Mouse (Mus musculus) adrenal gland (tissue): Measurements from ENCODE around the gene Tbc1d30.

ENCODE experiments used
- intact Hi-C: fragments of 180-260 bp; cut with DNase I; formaldehyde crosslinking; loops from one replicate; pipeline ENCODE4 v1.15.1; 2025

Tbc1d30 gene

DNA sequence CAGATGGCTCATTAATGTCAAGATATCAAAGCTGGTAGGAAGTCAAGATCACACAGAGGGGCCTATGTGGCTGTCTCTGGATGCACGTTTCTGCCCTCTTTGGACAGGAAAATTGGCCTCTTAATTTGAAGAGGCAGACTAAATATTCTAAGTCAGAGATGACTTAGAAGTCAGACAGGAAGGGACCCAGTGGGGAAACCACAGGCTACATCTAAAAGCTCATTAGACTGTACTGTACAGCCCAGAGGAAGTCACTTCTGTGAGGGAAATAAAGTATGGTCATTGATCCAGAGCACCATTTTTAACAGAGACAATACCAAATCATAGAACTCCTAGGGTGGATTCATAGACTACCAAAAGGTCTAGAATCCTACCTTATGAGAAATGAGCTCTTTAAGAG is 76.1 kb downstream of the Tbc1d30 start:
- intact Hi-C loops = no loop called here

- intact Hi-C loops = no loop called here
Observed at GRCm38 (mm10) chr10:121271002-121271401, 80.1 kb downstream of the Tbc1d30 start.

DNA sequence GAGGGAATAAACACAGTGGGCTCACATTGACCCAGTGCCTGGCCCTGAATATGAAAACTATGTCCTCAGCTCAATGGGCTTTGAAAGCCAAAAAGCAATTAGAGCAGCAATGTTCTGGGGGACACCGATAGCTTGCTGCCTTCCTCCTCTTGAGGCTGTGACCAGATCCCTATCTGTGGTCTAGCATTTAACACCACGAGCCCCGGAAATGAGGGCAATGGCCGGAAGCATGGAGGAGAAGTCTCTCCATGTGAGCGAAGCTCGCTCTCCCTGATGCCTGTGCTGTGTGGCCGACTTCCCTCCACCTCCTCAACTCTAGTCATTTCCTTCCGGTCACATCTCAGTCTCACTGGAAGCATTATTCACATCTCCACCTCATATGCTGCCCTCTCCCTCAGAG is 82.3 kb downstream of the Tbc1d30 start:
- intact Hi-C loops = no loop called here

- intact Hi-C loops = no loop called here
Observed at GRCm38 (mm10) chr10:121264204-121264575, 86.9 kb downstream of the Tbc1d30 start.

GRCm38 (mm10) chr10:121263520-121264203 is 87.4 kb downstream of the Tbc1d30 start:
- intact Hi-C loops = no loop called here

DNA sequence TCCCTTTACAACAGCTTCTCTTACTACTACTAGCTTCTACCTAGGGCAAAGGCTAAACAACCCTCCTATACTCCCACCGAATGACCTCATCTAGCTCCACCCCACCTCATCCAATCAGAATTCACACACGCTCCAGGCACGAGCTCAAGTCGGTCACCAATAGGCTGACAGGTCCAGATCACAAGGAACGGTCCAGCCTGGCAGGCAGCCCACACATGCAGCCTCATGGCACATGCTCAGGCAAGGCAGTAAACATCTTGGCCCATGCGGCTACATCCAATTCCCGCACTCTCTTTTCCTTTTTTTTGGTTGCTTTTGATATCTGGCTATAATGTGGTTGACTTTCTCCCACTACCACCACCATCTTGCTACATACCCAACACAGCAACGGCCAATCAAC is 88.9 kb downstream of the Tbc1d30 start:
- intact Hi-C loops = no loop called here

DNA sequence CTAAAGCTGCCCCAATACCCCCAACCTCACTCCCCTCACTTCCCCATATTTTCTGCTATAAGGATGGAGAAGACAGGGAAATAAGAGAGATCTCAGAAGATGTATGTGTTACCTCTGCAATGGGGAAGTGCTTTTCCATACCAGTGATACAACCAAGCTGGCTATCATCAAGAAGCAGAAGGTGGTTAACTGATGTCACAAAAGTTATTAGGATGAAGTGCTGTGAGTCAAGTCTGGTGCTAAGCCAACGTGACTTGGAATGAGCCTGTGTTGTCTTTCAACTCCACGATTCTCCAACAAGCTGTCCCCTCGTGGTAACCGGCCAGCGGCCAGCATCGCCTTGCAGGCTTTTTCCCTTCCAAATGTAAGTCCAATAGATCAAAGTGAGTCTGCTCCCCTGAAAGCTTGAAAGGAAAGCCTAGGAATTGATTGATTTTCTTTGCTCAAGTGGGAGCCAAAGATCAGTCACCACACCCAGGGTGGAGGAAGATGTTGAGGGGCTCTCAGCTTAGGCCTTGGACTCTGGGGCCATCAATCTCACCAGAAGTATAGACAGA is 90.0 kb downstream of the Tbc1d30 start:
- intact Hi-C loops = no loop called here

GRCm38 (mm10) chr10:121256115-121256825 is 94.8 kb downstream of the Tbc1d30 start:
- intact Hi-C loops = loop anchor here (5.0 to 10.0 kb wide), 2 partner anchors 224 to 1011 kb away; partner anchors contain the start of gene Wif1

- intact Hi-C loops = loop anchor here (5.0 to 10.0 kb wide), 2 partner anchors 223 to 1011 kb away; partner anchors contain the start of gene Wif1
Observed at GRCm38 (mm10) chr10:121255465-121255864, 95.6 kb downstream of the Tbc1d30 start.

- intact Hi-C loops = loop anchor here (10.0 kb wide), 1 partner anchor 1010 kb away; no protein-coding TSS in a partner anchor
Observed at GRCm38 (mm10) chr10:121254343-121254742, 96.7 kb downstream of the Tbc1d30 start.

- intact Hi-C loops = loop anchor here (10.0 kb wide), 1 partner anchor 1008 kb away; no protein-coding TSS in a partner anchor
Observed at GRCm38 (mm10) chr10:121252781-121253180, 98.3 kb downstream of the Tbc1d30 start.

GRCm38 (mm10) chr10:121251191-121251590 is 99.9 kb downstream of the Tbc1d30 start:
- intact Hi-C loops = loop anchor here (10.0 kb wide), 1 partner anchor 1006 kb away; no protein-coding TSS in a partner anchor

GRCm38 (mm10) chr10:121249820-121250219 is 101.3 kb downstream of the Tbc1d30 start:
- intact Hi-C loops = loop anchor here (10.0 kb wide), 1 partner anchor 1005 kb away; no protein-coding TSS in a partner anchor

- intact Hi-C loops = no loop called here
Observed at GRCm38 (mm10) chr10:121247545-121247944, 103.5 kb downstream of the Tbc1d30 start.

DNA sequence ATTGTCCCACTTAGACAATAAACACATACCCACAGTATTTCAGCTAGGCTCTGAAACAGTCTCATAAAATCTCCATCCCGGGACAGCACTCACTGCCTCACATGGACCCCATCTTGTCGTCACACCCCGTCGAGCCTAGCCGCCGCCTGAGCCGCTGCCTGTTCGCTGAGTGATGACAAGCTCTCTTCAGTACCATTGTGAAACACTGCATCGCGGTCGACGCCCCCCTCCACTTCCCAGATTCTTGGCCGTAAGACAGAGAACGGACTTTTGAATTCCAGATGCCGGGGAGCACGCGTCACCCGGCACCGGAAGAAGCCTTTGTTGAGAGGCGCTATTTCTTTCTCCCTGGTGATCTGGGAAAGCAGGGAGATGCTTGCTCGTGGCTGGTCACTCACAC is 104.1 kb downstream of the Tbc1d30 start:
- intact Hi-C loops = no loop called here

GRCm38 (mm10) chr10:121243373-121244207 is 107.5 kb downstream of the Tbc1d30 start:
- intact Hi-C loops = no loop called here

DNA sequence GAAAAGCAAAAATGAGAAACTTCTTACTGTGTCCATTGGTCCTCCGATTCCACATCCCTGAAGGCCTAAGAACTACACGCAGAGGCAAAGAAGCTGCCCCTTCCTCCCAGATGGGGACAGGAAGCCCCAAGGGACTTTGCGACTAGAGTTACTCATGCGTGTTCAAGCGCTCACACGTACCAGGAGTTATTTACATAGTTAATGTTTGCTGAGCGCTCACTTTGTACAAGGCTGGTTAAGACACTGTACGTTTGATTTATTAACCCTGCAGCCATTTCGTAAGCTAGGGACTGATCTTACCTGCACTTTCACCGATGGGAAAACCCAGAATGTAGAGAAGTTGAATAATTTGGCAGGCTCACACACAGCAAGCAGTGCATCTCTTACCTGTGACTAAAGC is 108.5 kb downstream of the Tbc1d30 start:
- intact Hi-C loops = no loop called here

- intact Hi-C loops = no loop called here
Observed at GRCm38 (mm10) chr10:121239065-121239464, 112.0 kb downstream of the Tbc1d30 start.

- intact Hi-C loops = no loop called here
Observed at GRCm38 (mm10) chr10:121238551-121238950, 112.5 kb downstream of the Tbc1d30 start.

DNA sequence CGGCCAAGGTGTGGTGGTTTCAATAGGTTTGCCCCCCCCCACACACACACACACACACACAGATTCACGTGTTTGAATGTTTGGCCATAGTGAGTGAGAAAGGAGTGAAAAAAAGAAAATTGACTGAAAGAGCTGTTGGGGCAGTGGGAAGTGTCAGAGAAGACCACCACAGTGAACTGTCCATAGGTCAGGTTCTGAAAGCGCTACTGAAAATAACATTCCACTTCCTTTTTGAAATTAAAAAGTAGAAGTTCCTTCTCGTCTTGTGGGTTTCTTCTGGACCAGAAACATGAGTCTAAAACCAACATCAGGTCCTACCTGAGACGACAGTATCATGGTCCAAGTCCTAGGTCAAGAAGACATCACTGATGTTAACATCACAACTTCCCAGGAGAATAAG is 113.7 kb downstream of the Tbc1d30 start:
- intact Hi-C loops = no loop called here

GRCm38 (mm10) chr10:121235167-121235824 is 115.8 kb downstream of the Tbc1d30 start:
- intact Hi-C loops = no loop called here
